Mouse (Mus musculus) thymus, adult 2 months (tissue): ENCODE results near the gene Dnah6.

ENCODE experiments used
- CTCF ChIP-seq: fragments of 200-500 bp; IDR thresholded peaks from 2 replicates; pipeline ENCODE4 v1.5.1; 2012; ENCODE audit warnings: mild to moderate bottlenecking, control low read depth, low read length, moderate library complexity, borderline replicate concordance; ENCODE audit not compliant: control insufficient read depth, poor library complexity, insufficient read depth; ENCODE audit errors: extremely low read depth
- POLR2A ChIP-seq: fragments of 200-500 bp; IDR thresholded peaks from 2 replicates; pipeline ENCODE4 v1.6.1; 2012; ENCODE audit warnings: mild to moderate bottlenecking, low read length, control low read depth, moderate library complexity; ENCODE audit not compliant: control insufficient read depth, poor library complexity, insufficient read depth; ENCODE audit errors: extremely low read depth

GRCm38 (mm10) chr6:73253584-73253983, 32.1 kb upstream of the Dnah6 start:
- no peak for TF ChIP-seq POLR2A
- TF ChIP-seq CTCF = no peak
